Mouse (Mus musculus) CH12.LX (cell line): ENCODE measurements around the gene Cysltr2. TPM values are rescaled to one million over a fixed set of nuclear protein-coding genes. Genes with fewer than 3 reads are reported as not detected.
A peak's percentile ranks its signal among the peaks of the same experiment; 100 is the strongest.

Experiments used
- DNase-seq: peaks from one replicate; pipeline ENCODE4 v3.0.0-alpha.2; 2013; ENCODE audit errors: extremely low read depth
- H3K27ac ChIP-seq: 2 replicates; pipeline ENCODE4 v1.5.1; 2012; ENCODE audit warnings: low read depth, mild to moderate bottlenecking, control low read depth, moderate library complexity; ENCODE audit not compliant: insufficient read depth
- H3K27me3 ChIP-seq: replicated peaks from 2 replicates; pipeline ENCODE3; 2012; ENCODE audit warnings: inconsistent platforms
- H3K36me3 ChIP-seq, 2 experiments: replicated peaks in 1 of 2; 2 replicates each; pipeline versions ENCODE3 to v1.6.1; 2012; ENCODE audit warnings: inconsistent platforms in 1 of 2, low read length in 1 of 2, mild to moderate bottlenecking in 1 of 2, mixed read lengths in 1 of 2, moderate library complexity in 1 of 2; ENCODE audit not compliant: control insufficient read depth in 1 of 2, insufficient read depth in 1 of 2
- H3K4me1 ChIP-seq, 2 experiments: 2 replicates each; pipeline ENCODE4 v1.6.1; 2012; ENCODE audit warnings: inconsistent platforms in 1 of 2, moderate library complexity in 1 of 2; ENCODE audit not compliant: insufficient read depth in 2 of 2, control insufficient read depth in 1 of 2
- H3K4me2 ChIP-seq: 2 replicates; pipeline ENCODE4 v1.6.1; 2012; ENCODE audit warnings: low read depth, mild to moderate bottlenecking, control low read depth; ENCODE audit not compliant: poor library complexity, insufficient read depth, severe bottlenecking
- H3K4me3 ChIP-seq, 3 experiments: fragments of 150-350 bp in 1 of 3; sonication (generic) in 1 of 3; replicated peaks in 1 of 3; 2 replicates each; pipeline versions ENCODE3 to v1.5.1; 2011 to 2012; ENCODE audit warnings: low read depth in 2 of 3, low read length in 2 of 3, mild to moderate bottlenecking in 2 of 3, moderate library complexity in 2 of 3, control low read depth in 1 of 3, improper control_type of control experiment in 1 of 3, inconsistent platforms in 1 of 3, mixed read lengths in 1 of 3; ENCODE audit not compliant: poor library complexity in 1 of 3
- H3K79me2 ChIP-seq: replicated peaks from 2 replicates; pipeline ENCODE4 v1.6.1; 2012; ENCODE audit warnings: mild to moderate bottlenecking, moderate library complexity; ENCODE audit not compliant: control insufficient read depth, poor library complexity, insufficient read depth, severe bottlenecking; ENCODE audit errors: extremely low read depth
- H3K9ac ChIP-seq: 2 replicates; pipeline ENCODE4 v1.6.1; 2012; ENCODE audit warnings: low read depth, mild to moderate bottlenecking, control low read depth, moderate library complexity; ENCODE audit not compliant: insufficient read depth
- H3K9me3 ChIP-seq: replicated peaks from 2 replicates; pipeline ENCODE3; 2012; ENCODE audit warnings: low read length, inconsistent platforms, mixed read lengths
- BHLHE40 ChIP-seq: IDR thresholded peaks from 2 replicates; pipeline ENCODE4 v1.6.1; 2011; ENCODE audit warnings: mild to moderate bottlenecking, low read depth, low read length, improper control_type of control experiment
- CHD1 ChIP-seq: IDR thresholded peaks from 2 replicates; pipeline ENCODE4 v1.6.1; 2012; ENCODE audit warnings: low read depth, low read length, improper control_type of control experiment, inconsistent platforms
- CTCF ChIP-seq, 2 experiments: IDR thresholded peaks in 1 of 2; conservative IDR thresholded peaks in 1 of 2; 2 replicates each; pipeline ENCODE4 v1.5.1; 2011 to 2012; ENCODE audit warnings: low read depth in 2 of 2, low read length in 2 of 2, improper control_type of control experiment in 1 of 2, inconsistent platforms in 1 of 2, mild to moderate bottlenecking in 1 of 2, moderate library complexity in 1 of 2
- ELF1 ChIP-seq: IDR thresholded peaks from 2 replicates; pipeline ENCODE4 v1.6.1; 2014; ENCODE audit warnings: low read depth, mild to moderate bottlenecking, inconsistent platforms, low read length, improper control_type of control experiment
- GABPA ChIP-seq: IDR thresholded peaks from 2 replicates; pipeline ENCODE4 v1.6.1; 2012; ENCODE audit warnings: low read depth, low read length, improper control_type of control experiment, inconsistent platforms; ENCODE audit not compliant: insufficient replicate concordance
- HCFC1 ChIP-seq: IDR thresholded peaks from 2 replicates; pipeline ENCODE4 v1.6.1; 2012; ENCODE audit warnings: low read depth, mild to moderate bottlenecking, inconsistent platforms, low read length, improper control_type of control experiment
- JUND ChIP-seq: conservative IDR thresholded peaks from 2 replicates; pipeline ENCODE4 v1.6.1; 2011; ENCODE audit warnings: low read depth, low read length, improper control_type of control experiment
- MXI1 ChIP-seq: IDR thresholded peaks from 2 replicates; pipeline ENCODE4 v1.6.1; 2011; ENCODE audit warnings: mild to moderate bottlenecking, low read depth, low read length, improper control_type of control experiment
- MYC ChIP-seq: IDR thresholded peaks from 2 replicates; pipeline ENCODE4 v1.6.1; 2011; ENCODE audit warnings: low read depth, mild to moderate bottlenecking, improper control_type of control experiment, low read length
- NELFE ChIP-seq: IDR thresholded peaks from 2 replicates; pipeline ENCODE4 v1.6.1; 2011; ENCODE audit warnings: low read depth, low read length, improper control_type of control experiment
- POLR2A ChIP-seq: IDR thresholded peaks from 2 replicates; pipeline ENCODE4 v1.6.1; 2011; ENCODE audit warnings: low read depth, mild to moderate bottlenecking, improper control_type of control experiment, low read length
- RCOR1 ChIP-seq: conservative IDR thresholded peaks from 2 replicates; pipeline ENCODE4 v1.6.1; 2012; ENCODE audit warnings: low read depth, mild to moderate bottlenecking, inconsistent platforms, low read length, improper control_type of control experiment
- TCF12 ChIP-seq: IDR thresholded peaks from 2 replicates; pipeline ENCODE4 v1.6.1; 2014; ENCODE audit warnings: low read depth, mild to moderate bottlenecking, inconsistent platforms, low read length, improper control_type of control experiment
- USF1 ChIP-seq: IDR thresholded peaks from 2 replicates; pipeline ENCODE4 v1.6.1; 2014; ENCODE audit warnings: low read depth, mild to moderate bottlenecking, inconsistent platforms, low read length, improper control_type of control experiment
- USF2 ChIP-seq: conservative IDR thresholded peaks from 2 replicates; pipeline ENCODE4 v1.6.1; 2011; ENCODE audit warnings: low read depth, low read length, improper control_type of control experiment
- ZC3H11A ChIP-seq: IDR thresholded peaks from 2 replicates; pipeline ENCODE4 v1.6.1; 2012; ENCODE audit warnings: low read depth, mild to moderate bottlenecking, inconsistent platforms, low read length, improper control_type of control experiment
- ZKSCAN1 ChIP-seq: IDR thresholded peaks from 2 replicates; pipeline ENCODE4 v1.6.1; 2012; ENCODE audit warnings: low read depth, inconsistent platforms, low read length, improper control_type of control experiment, borderline replicate concordance
- ZMIZ1 ChIP-seq: IDR thresholded peaks from 2 replicates; pipeline ENCODE4 v1.6.1; 2012; ENCODE audit warnings: low read depth, mild to moderate bottlenecking, inconsistent platforms, low read length, improper control_type of control experiment
- dilution Hi-C: fragments of 300-500 bp; cut with MboI; formaldehyde crosslinking; loops from 2 replicates; pipeline ENCODE4 v1.14.3; 2020; ENCODE audit warnings: low sequenced_read_pairs; ENCODE audit not compliant: extremely low pct_unique_long_range_greater_than_20kb, extremely low pct_ligation_motif_present
- in situ Hi-C: fragments of 300-500 bp; cut with MboI; formaldehyde crosslinking; loops from 3 replicates; pipeline ENCODE4 v1.14.3; 2019; ENCODE audit warnings: low sequenced_read_pairs, low pct_ligation_motif_present, low pct_unique_long_range_greater_than_20kb, mixed read lengths
- polyA plus RNA-seq: library from polyadenylated mRNA; unstranded; fragments of >175 nt; gene quantifications from 2 replicates; pipeline ENCODE4 v1.2.1, GENCODE M21; 2012; ENCODE audit warnings: low read depth; ENCODE audit not compliant: insufficient read length
- total RNA-seq, 2 experiments: library from RNA; depleted of rRNA; stranded (reverse); fragments of 300-350 nt in 1 of 2; fragments of >200 nt in 1 of 2; gene quantifications; 2 replicates each; pipeline ENCODE4 v1.2.3; 2012 to 2014

Cysltr2 gene
- 1.4 and 2.0 TPM in 2 replicates for total RNA-seq (2012; rRNA removed)
- 0.47 TPM in 1 of 2 replicates, not detected in the other for total RNA-seq (2014; rRNA removed)
- 0.61 and 0.89 TPM in 2 replicates for polyA plus RNA-seq

DNA sequence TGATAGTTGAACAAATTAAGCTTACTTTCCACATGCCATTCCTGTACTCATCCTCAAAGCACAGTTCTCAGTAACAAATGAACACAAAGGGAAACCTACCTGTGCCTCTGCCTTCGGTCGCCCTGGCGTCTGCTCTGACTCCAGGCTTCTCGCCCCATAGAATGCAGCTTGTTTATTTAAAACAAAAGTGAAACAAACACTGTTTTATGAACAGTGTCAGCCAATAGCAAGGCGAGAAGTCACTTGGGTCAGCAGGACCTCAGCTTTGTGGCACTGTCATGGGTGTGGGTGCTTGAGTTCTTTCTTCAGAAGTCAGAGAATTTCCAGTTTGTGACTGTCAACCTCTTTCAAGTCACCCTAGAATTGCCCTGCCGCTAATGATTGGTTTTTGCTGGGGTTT, at the start of gene Cysltr2:
Gene Cysltr2, minus strand, starts transcription at position 178 of the 400 bp plus-strand sequence.
- in situ Hi-C loops: no loop called here
- Histone ChIP-seq H3K4me1 (peaks cover 0 to 2% of the 10 kb centered on the region in 2 experiments; a peak in 1 of 4 replicates), H3K9ac (peak within 1 kb of the TSS; percentile 56), H3K4me2 (peak within 1 kb of the TSS; percentile 90), H3K27me3 (no peaks in the 10 kb centered on the region), H3K27ac (no peak within 1 kb of the TSS), H3K9me3 (no peaks in the 10 kb centered on the region), H3K79me2 (no peaks in the 10 kb centered on the region), H3K36me3 (no peaks in the 10 kb centered on the region), H3K4me3 (peak within 1 kb of the TSS in 2 of 3 experiments; percentile 57 to 65)
- TF ChIP-seq TCF12: 0 out of 2 replicates have a peak, but pooled peaks have one; percentile 26
- TF ChIP-seq MXI1: no peak
- dilution Hi-C loops: no loop called here
- no peak for DNase-seq

DNA sequence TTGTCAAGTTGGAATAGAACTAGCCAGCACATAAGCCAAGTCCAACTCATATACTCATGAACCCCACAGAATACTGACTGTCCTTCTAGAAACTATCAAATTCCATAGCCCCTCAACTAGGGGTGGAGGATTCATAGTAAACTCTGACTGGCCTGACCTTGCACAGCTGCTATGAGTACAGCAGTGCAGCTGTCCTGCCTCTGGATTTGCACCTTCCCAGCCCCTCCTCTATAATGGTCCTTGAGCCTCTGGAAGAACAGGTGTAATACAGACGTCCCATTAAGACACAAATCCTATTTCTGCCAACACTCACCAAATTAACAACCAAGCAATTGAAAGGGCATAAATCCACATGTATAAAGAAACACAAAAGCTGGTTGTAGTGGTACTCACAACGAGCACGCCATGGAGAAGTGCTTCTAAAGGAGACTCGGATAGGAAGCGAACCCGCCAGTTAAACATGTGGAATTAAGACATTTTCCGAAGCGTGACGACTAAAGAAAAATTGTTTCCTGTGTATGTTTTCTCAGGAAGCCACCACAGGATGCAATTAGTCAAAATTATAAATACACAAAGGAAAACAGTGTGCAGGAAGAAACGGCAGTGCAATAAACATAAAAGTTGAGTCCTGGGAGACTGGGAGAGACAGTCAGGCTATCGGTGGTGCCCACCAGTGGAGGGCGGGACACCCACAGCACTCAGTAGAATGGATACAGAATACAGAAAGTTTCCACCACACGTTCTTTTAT, 46.1 kb upstream of the Cysltr2 start:
- in situ Hi-C loops (no loop called here), dilution Hi-C loops (no loop called here)
- no peak overlapping the region for H3K27ac ChIP-seq
- no peak for DNase-seq
- H3K79me2 ChIP-seq: no peaks in the 10 kb centered on the region
- no peak overlapping the region for H3K4me2 ChIP-seq
- no peak overlapping the region for H3K9ac ChIP-seq
- H3K4me1 ChIP-seq: peaks cover 0 to 5% of the 10 kb centered on the region in 2 experiments; a peak in 2 of 4 replicates
- no peaks in the 10 kb centered on the region for H3K27me3 ChIP-seq
- TF ChIP-seq NELFE (no peak), ELF1 (no peak), ZMIZ1 (no peak), HCFC1 (no peak), USF2 (no peak), JUND (no peak), GABPA (no peak), USF1 (no peak), CTCF (conservative IDR thresholded peaks at IDR 0.05 in 1 of 2, IDR thresholded peaks at IDR 0.05 in 1 of 2; ENCODE audit: low read depth in 2 of 2, low read length in 2 of 2) (no peak), BHLHE40 (no peak), ZC3H11A (no peak), MYC (no peak), ZKSCAN1 (no peak), CHD1 (no peak), RCOR1 (no peak), POLR2A (no peak)
- H3K36me3 ChIP-seq: no peaks in the 10 kb centered on the region
- no peak overlapping the region for H3K4me3 ChIP-seq
- H3K9me3 ChIP-seq: no peaks in the 10 kb centered on the region
